Mouse (Mus musculus): ENCODE measurements at regions not wholly inside any gene's neighbourhood (a gene's known extent, or its start where the extent isn't known, plus 50 kb on each side); places are given as distances from the start of the nearest gene placed in this dataset.

GRCm38 (mm10) chr10:99410754-99411153, 147.7 kb downstream of the Dusp6 start:
- H3K27me3 ChIP-seq (ENCODE audit: control insufficient read depth in 1 of 2, insufficient read depth in 2 of 2, low read length in 2 of 2) = no peaks in the 10 kb centered on the region
- TF ChIP-seq ETS1 (IDR thresholded peaks at IDR 0.05; ENCODE audit: low read depth, low read length) = no peak
- TF ChIP-seq GABPA (IDR thresholded peaks at IDR 0.05; ENCODE audit: low read depth, low read length) = no peak
- no peak for TF ChIP-seq CTCF (IDR thresholded peaks at IDR 0.05 in 2 of 3, conservative IDR thresholded peaks at IDR 0.05 in 1 of 3; ENCODE audit: control insufficient read depth in 1 of 3, insufficient read depth in 1 of 3, low read depth in 2 of 3, low read length in 3 of 3, poor library complexity in 1 of 3, severe bottlenecking in 1 of 3)
- TF ChIP-seq TAL1 (IDR thresholded peaks at IDR 0.05; ENCODE audit: low read length) = no peak
- no peak for DNase-seq (ENCODE audit: low read depth, low spot score)
- no peak overlapping the region for H3K4me3 ChIP-seq (ENCODE audit: control insufficient read depth in 1 of 2, insufficient read depth in 1 of 2, low read depth in 2 of 2, low read length in 2 of 2)
- H3K9ac ChIP-seq (ENCODE audit: control insufficient read depth, low read depth, low read length, poor library complexity, severe bottlenecking) = no peak overlapping the region
- no peaks in the 10 kb centered on the region for H3K36me3 ChIP-seq (ENCODE audit: control insufficient read depth in 1 of 2, insufficient read depth in 2 of 2, low read length in 2 of 2)
- no peaks in the 10 kb centered on the region for H3K4me1 ChIP-seq (ENCODE audit: control insufficient read depth in 1 of 2, insufficient read depth in 2 of 2, low read length in 2 of 2)
- no peak overlapping the region for H3K27ac ChIP-seq (ENCODE audit: control insufficient read depth, low read depth, low read length)
- no peaks in the 10 kb centered on the region for H3K79me2 ChIP-seq (ENCODE audit: control insufficient read depth, insufficient read depth, low read length, poor library complexity)
- no peaks in the 10 kb centered on the region for H3K9me3 ChIP-seq (replicated peaks; ENCODE audit: insufficient read depth, low read length)

GRCm38 (mm10) chr10:99413455-99413854, 150.4 kb downstream of the Dusp6 start:
- Histone ChIP-seq H3K9me3 (replicated peaks; ENCODE audit: insufficient read depth, low read length) (no peaks in the 10 kb centered on the region), H3K27me3 (ENCODE audit: control insufficient read depth in 1 of 2, insufficient read depth in 2 of 2, low read length in 2 of 2) (no peaks in the 10 kb centered on the region), H3K36me3 (ENCODE audit: control insufficient read depth in 1 of 2, insufficient read depth in 2 of 2, low read length in 2 of 2) (no peaks in the 10 kb centered on the region), H3K4me1 (ENCODE audit: control insufficient read depth in 1 of 2, insufficient read depth in 2 of 2, low read length in 2 of 2) (no peaks in the 10 kb centered on the region), H3K4me3 (ENCODE audit: control insufficient read depth in 1 of 2, insufficient read depth in 1 of 2, low read depth in 2 of 2, low read length in 2 of 2) (no peak overlapping the region), H3K9ac (ENCODE audit: control insufficient read depth, low read depth, low read length, poor library complexity, severe bottlenecking) (no peak overlapping the region), H3K27ac (ENCODE audit: control insufficient read depth, low read depth, low read length) (no peak overlapping the region), H3K79me2 (ENCODE audit: control insufficient read depth, insufficient read depth, low read length, poor library complexity) (no peaks in the 10 kb centered on the region)
- no peak for TF ChIP-seq USF2 (IDR thresholded peaks at IDR 0.05; ENCODE audit: borderline replicate concordance in 1 of 2, insufficient read depth in 1 of 2, low read depth in 1 of 2, low read length in 2 of 2)
- TF ChIP-seq RAD21 (IDR thresholded peaks at IDR 0.05; ENCODE audit: low read depth, low read length) = no peak
- no peak for TF ChIP-seq MAZ (IDR thresholded peaks at IDR 0.05; ENCODE audit: low read depth, low read length)
- no peak for TF ChIP-seq MXI1 (IDR thresholded peaks at IDR 0.05; ENCODE audit: low read depth, low read length)
- no peak for TF ChIP-seq TBP (IDR thresholded peaks at IDR 0.05; ENCODE audit: low read depth, low read length)
- DNase-seq (ENCODE audit: low read depth, low spot score) = no peak

GRCm38 (mm10) chr10:99416271-99416670, 153.2 kb downstream of the Dusp6 start:
- H3K4me3 ChIP-seq (ENCODE audit: control insufficient read depth in 1 of 2, insufficient read depth in 1 of 2, low read depth in 2 of 2, low read length in 2 of 2) = no peak overlapping the region
- H3K9me3 ChIP-seq (replicated peaks; ENCODE audit: insufficient read depth, low read length) = no peaks in the 10 kb centered on the region
- H3K79me2 ChIP-seq (ENCODE audit: control insufficient read depth, insufficient read depth, low read length, poor library complexity) = no peaks in the 10 kb centered on the region
- no peak overlapping the region for H3K27ac ChIP-seq (ENCODE audit: control insufficient read depth, low read depth, low read length)
- no peaks in the 10 kb centered on the region for H3K36me3 ChIP-seq (ENCODE audit: control insufficient read depth in 1 of 2, insufficient read depth in 2 of 2, low read length in 2 of 2)
- H3K9ac ChIP-seq (ENCODE audit: control insufficient read depth, low read depth, low read length, poor library complexity, severe bottlenecking) = no peak overlapping the region
- TF ChIP-seq SIN3A (IDR thresholded peaks at IDR 0.05; ENCODE audit: low read length) = no peak
- TF ChIP-seq POLR2AphosphoS2 (IDR thresholded peaks at IDR 0.05; ENCODE audit: low read length) = no peak
- no peak for TF ChIP-seq MAFK (IDR thresholded peaks at IDR 0.05; ENCODE audit: borderline replicate concordance, low read depth, low read length)
- no peak for TF ChIP-seq UBTF (IDR thresholded peaks at IDR 0.05; ENCODE audit: borderline replicate concordance, insufficient read depth, low read depth, low read length)
- no peak for TF ChIP-seq E2F4 (IDR thresholded peaks at IDR 0.05; ENCODE audit: borderline replicate concordance, low read depth, low read length)
- no peak for TF ChIP-seq USF2 (IDR thresholded peaks at IDR 0.05; ENCODE audit: borderline replicate concordance in 1 of 2, insufficient read depth in 1 of 2, low read depth in 1 of 2, low read length in 2 of 2)
- TF ChIP-seq JUND (IDR thresholded peaks at IDR 0.05; ENCODE audit: low read depth, low read length) = no peak
- TF ChIP-seq SMC3 (IDR thresholded peaks at IDR 0.05; ENCODE audit: low read depth, low read length) = no peak
- no peaks in the 10 kb centered on the region for H3K27me3 ChIP-seq (ENCODE audit: control insufficient read depth in 1 of 2, insufficient read depth in 2 of 2, low read length in 2 of 2)
- no peak for DNase-seq (ENCODE audit: low read depth, low spot score)
- H3K4me1 ChIP-seq (ENCODE audit: control insufficient read depth in 1 of 2, insufficient read depth in 2 of 2, low read length in 2 of 2) = no peaks in the 10 kb centered on the region

Measured in MEL (cell line).